Mouse (Mus musculus): ENCODE measurements around the gene B3galt1. TPM values are rescaled to one million over a fixed set of nuclear protein-coding genes. Genes with fewer than 3 reads are reported as not detected.

Gene B3galt1
- polyA plus RNA-seq, 1 experiment: 1.5 TPM

DNA sequence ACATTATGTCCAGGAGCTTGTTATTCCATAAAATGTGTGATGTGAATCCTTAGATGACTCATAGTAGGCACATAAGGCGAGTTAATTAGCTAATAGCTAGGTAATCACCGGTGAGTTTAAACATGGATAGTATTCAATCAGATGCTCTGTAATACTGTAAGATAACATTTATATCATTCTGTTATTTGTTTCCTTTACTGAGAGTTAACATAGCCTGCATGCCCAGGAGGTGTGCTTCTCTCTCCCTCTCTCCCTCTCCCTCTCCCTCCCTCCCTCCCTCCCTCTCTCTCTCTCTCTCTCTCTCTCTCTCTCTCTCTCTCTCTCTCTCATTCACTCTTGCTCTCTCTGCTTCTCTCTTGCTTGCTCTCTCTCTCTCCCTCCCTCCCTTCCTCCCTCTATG, 292.7 kb downstream of the B3galt1 start:
- H3K27me3 ChIP-seq (ENCODE audit: control insufficient read depth, insufficient read depth, low read length, poor library complexity, severe bottlenecking): no peaks in the 10 kb centered on the region
- no peak overlapping the region for H3K4me3 ChIP-seq (ENCODE audit: low read depth, low read length)
- TF ChIP-seq POLR2A (IDR thresholded peaks at IDR 0.05; ENCODE audit: insufficient read depth, low read length) (no peak), EP300 (IDR thresholded peaks at IDR 0.05; ENCODE audit: insufficient read depth, low read depth, low read length) (no peak), CTCF (IDR thresholded peaks at IDR 0.05; ENCODE audit: low read depth, low read length) (no peak)
- no peak overlapping the region for H3K9ac ChIP-seq (ENCODE audit: low read depth, poor library complexity, severe bottlenecking)
- no peaks in the 10 kb centered on the region for H3K4me1 ChIP-seq (ENCODE audit: control insufficient read depth, insufficient read depth, low read length)
- H3K36me3 ChIP-seq (ENCODE audit: control insufficient read depth, insufficient read depth, low read length, poor library complexity, severe bottlenecking): no peaks in the 10 kb centered on the region
- H3K9me3 ChIP-seq (replicated peaks; ENCODE audit: control insufficient read depth, insufficient read depth, low read length, poor library complexity, severe bottlenecking): no peaks in the 10 kb centered on the region
- no peak overlapping the region for H3K27ac ChIP-seq (ENCODE audit: insufficient read depth, low read length)

DNA sequence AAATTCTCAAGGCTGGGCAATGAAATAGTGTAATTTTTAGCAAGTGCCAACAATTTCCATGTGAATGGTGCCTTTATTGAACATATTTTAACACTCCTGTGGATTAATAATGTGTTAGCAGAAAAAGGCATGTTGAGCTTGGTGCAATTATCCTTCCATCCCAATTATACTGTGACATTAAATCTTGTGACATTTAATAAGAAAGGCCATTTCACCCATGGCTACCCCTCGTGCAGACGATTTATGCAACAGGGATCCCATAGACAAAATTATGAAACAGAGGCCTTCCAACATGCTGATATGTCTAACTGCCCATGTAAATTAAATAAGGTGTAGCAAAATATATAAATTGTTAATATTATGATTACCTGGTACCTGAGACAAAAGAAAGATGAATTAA, 293.3 kb downstream of the B3galt1 start:
- Histone ChIP-seq H3K36me3 (ENCODE audit: control insufficient read depth, insufficient read depth, low read length, poor library complexity, severe bottlenecking) (no peaks in the 10 kb centered on the region), H3K9me3 (replicated peaks; ENCODE audit: control insufficient read depth, insufficient read depth, low read length, poor library complexity, severe bottlenecking) (no peaks in the 10 kb centered on the region), H3K27me3 (ENCODE audit: control insufficient read depth, insufficient read depth, low read length, poor library complexity, severe bottlenecking) (no peaks in the 10 kb centered on the region), H3K9ac (ENCODE audit: low read depth, poor library complexity, severe bottlenecking) (no peak overlapping the region), H3K4me3 (ENCODE audit: low read depth, low read length) (no peak overlapping the region), H3K27ac (ENCODE audit: insufficient read depth, low read length) (no peak overlapping the region), H3K4me1 (ENCODE audit: control insufficient read depth, insufficient read depth, low read length) (no peaks in the 10 kb centered on the region)
- TF ChIP-seq CTCF (IDR thresholded peaks at IDR 0.05; ENCODE audit: low read depth, low read length): no peak
- TF ChIP-seq POLR2A (IDR thresholded peaks at IDR 0.05; ENCODE audit: insufficient read depth, low read length): no peak
- TF ChIP-seq EP300 (IDR thresholded peaks at IDR 0.05; ENCODE audit: insufficient read depth, low read depth, low read length): no peak

DNA sequence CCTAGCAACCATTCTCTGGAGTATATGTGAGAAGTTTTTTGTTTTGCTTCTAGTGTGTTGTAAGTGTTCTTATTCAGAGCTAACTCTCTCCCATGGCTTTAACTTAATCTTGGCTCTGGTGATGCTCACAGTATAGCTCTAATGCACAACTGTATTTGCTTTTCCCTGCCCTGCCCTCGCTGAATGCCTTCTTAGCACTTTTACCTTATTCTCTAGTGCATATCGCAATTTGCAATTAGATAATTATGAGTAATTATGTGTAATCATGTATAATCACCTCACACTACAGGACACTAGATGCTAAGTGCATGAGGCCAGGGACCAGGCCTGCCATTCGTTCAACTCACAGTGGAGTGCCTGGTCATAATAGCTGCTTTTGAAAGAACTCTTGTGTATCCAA, 307.7 kb downstream of the B3galt1 start:
- TF ChIP-seq EP300 (IDR thresholded peaks at IDR 0.05; ENCODE audit: insufficient read depth, low read depth, low read length): no peak
- no peak for TF ChIP-seq CTCF (IDR thresholded peaks at IDR 0.05; ENCODE audit: low read depth, low read length)
- no peak for TF ChIP-seq POLR2A (IDR thresholded peaks at IDR 0.05; ENCODE audit: insufficient read depth, low read length)
- H3K27ac ChIP-seq (ENCODE audit: insufficient read depth, low read length): no peak overlapping the region
- no peak overlapping the region for H3K4me3 ChIP-seq (ENCODE audit: low read depth, low read length)
- H3K9me3 ChIP-seq (replicated peaks; ENCODE audit: control insufficient read depth, insufficient read depth, low read length, poor library complexity, severe bottlenecking): no peaks in the 10 kb centered on the region
- H3K9ac ChIP-seq (ENCODE audit: low read depth, poor library complexity, severe bottlenecking): no peak overlapping the region
- H3K36me3 ChIP-seq (ENCODE audit: control insufficient read depth, insufficient read depth, low read length, poor library complexity, severe bottlenecking): no peaks in the 10 kb centered on the region
- H3K27me3 ChIP-seq (ENCODE audit: control insufficient read depth, insufficient read depth, low read length, poor library complexity, severe bottlenecking): no peaks in the 10 kb centered on the region
- no peaks in the 10 kb centered on the region for H3K4me1 ChIP-seq (ENCODE audit: control insufficient read depth, insufficient read depth, low read length)

DNA sequence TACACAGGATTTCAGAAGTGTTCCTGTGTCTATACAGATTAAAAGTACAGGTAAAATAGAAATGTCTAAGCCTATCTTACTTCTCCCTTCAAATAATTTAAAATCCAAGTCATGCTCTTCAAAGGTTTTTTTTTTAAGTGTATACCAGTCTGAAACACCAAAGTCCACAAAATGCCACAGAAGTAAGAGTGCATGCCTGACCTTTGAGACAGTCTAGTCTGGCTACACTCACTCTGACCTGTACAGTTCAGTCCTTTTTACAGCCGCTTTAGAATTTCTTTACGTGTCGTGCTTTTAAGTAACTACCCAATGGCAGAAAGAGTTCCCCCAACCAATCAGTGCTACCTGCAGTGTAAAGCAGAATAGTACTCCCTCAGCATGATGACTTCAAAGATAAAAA, 314.2 kb downstream of the B3galt1 start:
- Histone ChIP-seq H3K9me3 (replicated peaks; ENCODE audit: control insufficient read depth, insufficient read depth, low read length, poor library complexity, severe bottlenecking) (no peaks in the 10 kb centered on the region), H3K27ac (ENCODE audit: insufficient read depth, low read length) (no peak overlapping the region), H3K9ac (ENCODE audit: low read depth, poor library complexity, severe bottlenecking) (no peak overlapping the region), H3K36me3 (ENCODE audit: control insufficient read depth, insufficient read depth, low read length, poor library complexity, severe bottlenecking) (no peaks in the 10 kb centered on the region), H3K27me3 (ENCODE audit: control insufficient read depth, insufficient read depth, low read length, poor library complexity, severe bottlenecking) (no peaks in the 10 kb centered on the region), H3K4me1 (ENCODE audit: control insufficient read depth, insufficient read depth, low read length) (no peaks in the 10 kb centered on the region), H3K4me3 (ENCODE audit: low read depth, low read length) (no peak overlapping the region)
- TF ChIP-seq CTCF (IDR thresholded peaks at IDR 0.05; ENCODE audit: low read depth, low read length): no peak
- no peak for TF ChIP-seq POLR2A (IDR thresholded peaks at IDR 0.05; ENCODE audit: insufficient read depth, low read length)
- no peak for TF ChIP-seq EP300 (IDR thresholded peaks at IDR 0.05; ENCODE audit: insufficient read depth, low read depth, low read length)

DNA sequence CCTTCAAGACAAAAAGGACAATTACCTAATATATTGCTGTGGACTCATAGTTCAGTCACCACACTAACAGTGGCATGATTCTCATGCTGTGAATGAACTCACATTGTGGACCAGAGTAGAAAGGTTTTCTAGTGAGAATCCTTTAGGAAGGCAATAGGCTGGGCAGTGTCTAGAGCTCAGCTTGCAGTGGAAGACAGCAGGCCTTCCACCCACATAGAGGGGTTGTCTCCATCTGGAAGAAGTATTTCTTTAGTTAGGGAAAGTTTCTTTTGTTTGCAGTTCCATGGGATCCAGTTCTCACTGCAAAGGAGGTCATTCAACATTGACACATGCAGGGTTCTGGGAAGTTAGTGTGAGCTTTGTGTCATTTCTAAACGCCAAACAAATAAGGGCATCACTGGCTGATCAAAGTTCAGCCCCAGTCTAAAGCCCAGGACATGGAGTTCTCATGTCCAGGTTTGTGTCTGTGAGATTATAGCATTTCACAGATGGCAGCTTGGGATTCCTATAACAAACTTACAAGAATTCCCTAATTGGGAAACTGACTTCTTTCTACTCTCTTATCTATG, 316.1 kb downstream of the B3galt1 start:
- no peaks in the 10 kb centered on the region for H3K36me3 ChIP-seq (ENCODE audit: control insufficient read depth, insufficient read depth, low read length, poor library complexity, severe bottlenecking)
- no peak overlapping the region for H3K4me3 ChIP-seq (ENCODE audit: low read depth, low read length)
- H3K9me3 ChIP-seq (replicated peaks; ENCODE audit: control insufficient read depth, insufficient read depth, low read length, poor library complexity, severe bottlenecking): no peaks in the 10 kb centered on the region
- H3K9ac ChIP-seq (ENCODE audit: low read depth, poor library complexity, severe bottlenecking): no peak overlapping the region
- H3K27ac ChIP-seq (ENCODE audit: insufficient read depth, low read length): no peak overlapping the region
- H3K4me1 ChIP-seq (ENCODE audit: control insufficient read depth, insufficient read depth, low read length): no peaks in the 10 kb centered on the region
- no peaks in the 10 kb centered on the region for H3K27me3 ChIP-seq (ENCODE audit: control insufficient read depth, insufficient read depth, low read length, poor library complexity, severe bottlenecking)
- TF ChIP-seq CTCF (IDR thresholded peaks at IDR 0.05; ENCODE audit: low read depth, low read length): no peak
- no peak for TF ChIP-seq EP300 (IDR thresholded peaks at IDR 0.05; ENCODE audit: insufficient read depth, low read depth, low read length)
- TF ChIP-seq POLR2A (IDR thresholded peaks at IDR 0.05; ENCODE audit: insufficient read depth, low read length): no peak

DNA sequence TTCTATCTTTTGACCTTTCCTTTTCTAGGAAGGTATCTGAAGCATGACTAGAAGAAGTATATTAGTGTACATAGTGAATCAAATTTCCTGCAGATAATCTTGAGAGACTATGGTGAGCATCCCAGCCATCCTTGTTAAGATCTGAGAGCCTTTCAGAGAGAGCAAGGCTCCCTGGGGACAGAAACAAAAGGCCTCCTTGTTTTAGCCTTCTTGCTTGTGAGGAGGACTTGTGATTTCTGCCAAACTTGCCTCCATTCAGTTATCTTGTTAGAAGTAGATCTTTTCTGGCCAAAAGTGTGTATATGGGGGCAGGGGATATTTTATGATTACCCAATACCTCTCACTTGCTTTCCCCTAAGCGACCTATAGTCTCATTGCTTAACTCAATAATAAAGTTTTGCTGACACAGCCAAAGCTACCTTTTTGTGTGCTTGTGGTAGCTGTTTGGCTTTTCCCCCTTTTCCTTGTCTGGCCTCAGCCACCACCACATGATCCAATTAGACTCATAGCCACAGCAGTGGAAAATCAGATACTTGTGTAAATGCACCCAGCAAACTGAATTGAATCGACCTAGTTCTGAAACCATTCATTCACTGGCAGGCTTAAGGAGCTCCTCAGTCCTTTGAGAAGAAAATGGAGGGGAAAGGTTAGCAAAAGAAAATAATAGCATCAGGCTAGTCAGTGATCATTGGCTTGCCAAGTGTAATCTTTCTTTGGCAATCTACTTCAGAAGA, 332.5 kb downstream of the B3galt1 start:
- no peaks in the 10 kb centered on the region for H3K9me3 ChIP-seq (replicated peaks; ENCODE audit: control insufficient read depth, insufficient read depth, low read length, poor library complexity, severe bottlenecking)
- no peak overlapping the region for H3K9ac ChIP-seq (ENCODE audit: low read depth, poor library complexity, severe bottlenecking)
- no peak overlapping the region for H3K27ac ChIP-seq (ENCODE audit: insufficient read depth, low read length)
- no peaks in the 10 kb centered on the region for H3K36me3 ChIP-seq (ENCODE audit: control insufficient read depth, insufficient read depth, low read length, poor library complexity, severe bottlenecking)
- no peaks in the 10 kb centered on the region for H3K4me1 ChIP-seq (ENCODE audit: control insufficient read depth, insufficient read depth, low read length)
- TF ChIP-seq CTCF (IDR thresholded peaks at IDR 0.05; ENCODE audit: low read depth, low read length) (no peak), EP300 (IDR thresholded peaks at IDR 0.05; ENCODE audit: insufficient read depth, low read depth, low read length) (no peak), POLR2A (IDR thresholded peaks at IDR 0.05; ENCODE audit: insufficient read depth, low read length) (no peak)
- H3K4me3 ChIP-seq (ENCODE audit: low read depth, low read length): no peak overlapping the region
- H3K27me3 ChIP-seq (ENCODE audit: control insufficient read depth, insufficient read depth, low read length, poor library complexity, severe bottlenecking): no peaks in the 10 kb centered on the region
